Mouse (Mus musculus): ENCODE results near the gene Klf8. TPM values are rescaled to one million over a fixed set of nuclear protein-coding genes. Genes with fewer than 3 reads are reported as not detected.
A peak's percentile ranks its signal among the peaks of the same experiment; 100 is the strongest.

The Klf8 gene
- polyA plus RNA-seq, 1 experiment from 2014 or later: 1.2 TPM

GRCm38 (mm10) chrX:153359331-153360215, 122.3 kb downstream of the Klf8 start:
- peak; percentile 35 for DNase-seq (ENCODE audit: low spot score)
- Histone ChIP-seq H3K4me3 (peak overlapping the region; percentile 59), H3K36me3 (no peaks in the 10 kb centered on the region), H3K27ac (replicated peaks) (peak overlapping the region; percentile 49; the same call in 1 of the 2 replicates), H3K27me3 (ENCODE audit: low read depth, poor library complexity, severe bottlenecking) (peaks cover 50% of the 10 kb centered on the region), H3K4me1 (peaks cover 11% of the 10 kb centered on the region), H3K9me3 (replicated peaks) (no peaks in the 10 kb centered on the region)
- 16% methylated on average over 42 of the region's 43 CpGs for WGBS

GRCm38 (mm10) chrX:153360216-153360590, 122.9 kb downstream of the Klf8 start:
- peak; percentile 32 for DNase-seq (ENCODE audit: low spot score)
- peak overlapping the region; percentile 59 for H3K4me3 ChIP-seq
- H3K27ac ChIP-seq (replicated peaks): peak overlapping the region; percentile 49; the same call in 1 of the 2 replicates
- H3K4me1 ChIP-seq: peaks cover 11% of the 10 kb centered on the region
- H3K36me3 ChIP-seq: no peaks in the 10 kb centered on the region
- H3K27me3 ChIP-seq (ENCODE audit: low read depth, poor library complexity, severe bottlenecking): peaks cover 50% of the 10 kb centered on the region
- H3K9me3 ChIP-seq (replicated peaks): no peaks in the 10 kb centered on the region
- 18% methylated on average over 15 of the region's 15 CpGs for WGBS

- Histone ChIP-seq H3K4me1 (peaks cover 11% of the 10 kb centered on the region), H3K36me3 (no peaks in the 10 kb centered on the region), H3K27me3 (ENCODE audit: low read depth, poor library complexity, severe bottlenecking) (peaks cover 50% of the 10 kb centered on the region), H3K4me3 (peak overlapping the region; percentile 59), H3K9me3 (replicated peaks) (no peaks in the 10 kb centered on the region), H3K27ac (replicated peaks) (no peak overlapping the region)
- no peak for DNase-seq (ENCODE audit: low spot score)
- 27% methylated on average over 9 of the region's 9 CpGs for WGBS
These were observed 123.5 kb downstream of the Klf8 start for GRCm38 (mm10) chrX:153360666-153361269.

- Histone ChIP-seq H3K27me3 (ENCODE audit: low read depth, poor library complexity, severe bottlenecking) (0 out of 2 replicates have a peak, but pooled peaks cover 2% of the 10 kb centered on the region), H3K9me3 (replicated peaks) (no peaks in the 10 kb centered on the region), H3K36me3 (no peaks in the 10 kb centered on the region), H3K4me3 (no peak overlapping the region), H3K4me1 (no peaks in the 10 kb centered on the region), H3K27ac (replicated peaks) (no peak overlapping the region)
- 42% methylated on average over 5 of the region's 5 CpGs for WGBS
- DNase-seq (ENCODE audit: low spot score): peak; percentile 15
These were observed 129.5 kb downstream of the Klf8 start for GRCm38 (mm10) chrX:153366754-153367153.

GRCm38 (mm10) chrX:153369780-153370179, 132.5 kb downstream of the Klf8 start:
- 33% methylated on average over 8 of the region's 8 CpGs for WGBS
- no peaks in the 10 kb centered on the region for H3K4me1 ChIP-seq
- DNase-seq (ENCODE audit: low spot score): no peak
- no peak overlapping the region for H3K4me3 ChIP-seq
- H3K27me3 ChIP-seq (ENCODE audit: low read depth, poor library complexity, severe bottlenecking): no peaks in the 10 kb centered on the region
- no peak overlapping the region for H3K27ac ChIP-seq (replicated peaks)
- no peaks in the 10 kb centered on the region for H3K36me3 ChIP-seq
- no peaks in the 10 kb centered on the region for H3K9me3 ChIP-seq (replicated peaks)

- 40% methylated on average over 3 of the region's 3 CpGs for WGBS
These were observed 137.8 kb downstream of the Klf8 start for GRCm38 (mm10) chrX:153375105-153375504.

GRCm38 (mm10) chrX:153381753-153382152, 144.5 kb downstream of the Klf8 start:
- H3K4me3 ChIP-seq: no peak overlapping the region
- DNase-seq (ENCODE audit: low spot score): no peak
- H3K27ac ChIP-seq (replicated peaks): no peak overlapping the region
- WGBS: 85% methylated on average over 3 of the region's 3 CpGs
- no peaks in the 10 kb centered on the region for H3K36me3 ChIP-seq
- no peaks in the 10 kb centered on the region for H3K9me3 ChIP-seq (replicated peaks)
- peaks cover 4% of the 10 kb centered on the region; the same call in 1 of the 2 replicates for H3K4me1 ChIP-seq
- H3K27me3 ChIP-seq (ENCODE audit: low read depth, poor library complexity, severe bottlenecking): peaks cover 15% of the 10 kb centered on the region; the same call in 1 of the 2 replicates

More at GRCm38 (mm10) chrX:153375105-153375504, 137.8 kb downstream of the Klf8 start:
- no peaks in the 10 kb centered on the region for H3K27me3 ChIP-seq (ENCODE audit: low read depth, poor library complexity, severe bottlenecking)
- H3K4me3 ChIP-seq: no peak overlapping the region
- no peak overlapping the region for H3K27ac ChIP-seq (replicated peaks)
- no peak for DNase-seq (ENCODE audit: low spot score)
- H3K9me3 ChIP-seq (replicated peaks): no peaks in the 10 kb centered on the region
- no peaks in the 10 kb centered on the region for H3K36me3 ChIP-seq
- peaks cover 14% of the 10 kb centered on the region; the same call in 1 of the 2 replicates for H3K4me1 ChIP-seq

DNA sequence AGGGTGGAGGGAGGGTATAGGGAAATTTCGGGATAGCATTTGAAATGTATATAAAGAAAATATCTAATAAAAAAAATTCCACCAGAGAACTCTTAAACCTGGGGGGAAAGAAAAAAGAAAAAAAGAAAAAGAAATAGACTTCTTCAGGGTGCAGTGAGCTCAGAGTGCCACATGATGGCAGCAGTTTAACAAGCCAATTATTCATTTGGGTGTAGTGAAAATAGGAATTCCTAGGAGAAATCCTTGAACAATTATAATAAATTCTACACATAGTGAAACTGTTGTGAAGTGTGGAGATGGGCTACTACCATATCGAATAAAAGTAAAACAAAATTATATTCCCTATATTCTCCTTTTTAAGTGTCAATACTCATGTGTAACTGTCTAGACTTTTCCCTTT, 152.0 kb downstream of the Klf8 start:
- 49% methylated on average over 2 of the region's 2 CpGs for WGBS
- no peaks in the 10 kb centered on the region for H3K36me3 ChIP-seq
- no peak for DNase-seq (ENCODE audit: low spot score)
- no peaks in the 10 kb centered on the region for H3K9me3 ChIP-seq (replicated peaks)
- H3K27me3 ChIP-seq (ENCODE audit: low read depth, poor library complexity, severe bottlenecking): peaks cover 9% of the 10 kb centered on the region; the same call in 1 of the 2 replicates
- H3K4me3 ChIP-seq: no peak overlapping the region
- no peak overlapping the region for H3K27ac ChIP-seq (replicated peaks)
- no peaks in the 10 kb centered on the region for H3K4me1 ChIP-seq

DNA sequence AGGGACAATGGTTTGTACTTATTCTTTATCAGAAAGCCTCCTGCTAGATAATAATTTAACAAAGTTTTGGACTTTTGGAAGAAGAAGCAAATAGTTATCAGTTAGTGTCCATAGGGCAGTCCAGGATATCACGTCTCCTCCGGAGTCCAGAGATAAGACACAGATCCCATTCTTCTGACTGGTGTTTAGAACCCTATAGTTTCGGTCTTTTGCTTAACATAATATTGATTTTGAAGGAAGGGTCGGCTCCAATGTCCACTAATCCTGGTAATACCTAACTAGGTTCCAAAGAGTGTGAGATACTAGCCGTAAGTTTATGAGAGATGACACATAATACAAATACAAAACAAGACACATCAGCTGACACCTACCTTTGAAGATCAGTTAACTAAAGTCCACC, 179.8 kb downstream of the Klf8 start:
- DNase-seq (ENCODE audit: low spot score): no peak
- 93% methylated on average over 5 of the region's 5 CpGs for whole genome bisulfite sequencing
- no peaks in the 10 kb centered on the region for H3K36me3 ChIP-seq
- peaks cover 38% of the 10 kb centered on the region for H3K27me3 ChIP-seq (ENCODE audit: low read depth, poor library complexity, severe bottlenecking)
- H3K27ac ChIP-seq (replicated peaks): no peak overlapping the region
- no peak overlapping the region for H3K4me3 ChIP-seq
- H3K9me3 ChIP-seq (replicated peaks): no peaks in the 10 kb centered on the region
- H3K4me1 ChIP-seq: no peaks in the 10 kb centered on the region

DNA sequence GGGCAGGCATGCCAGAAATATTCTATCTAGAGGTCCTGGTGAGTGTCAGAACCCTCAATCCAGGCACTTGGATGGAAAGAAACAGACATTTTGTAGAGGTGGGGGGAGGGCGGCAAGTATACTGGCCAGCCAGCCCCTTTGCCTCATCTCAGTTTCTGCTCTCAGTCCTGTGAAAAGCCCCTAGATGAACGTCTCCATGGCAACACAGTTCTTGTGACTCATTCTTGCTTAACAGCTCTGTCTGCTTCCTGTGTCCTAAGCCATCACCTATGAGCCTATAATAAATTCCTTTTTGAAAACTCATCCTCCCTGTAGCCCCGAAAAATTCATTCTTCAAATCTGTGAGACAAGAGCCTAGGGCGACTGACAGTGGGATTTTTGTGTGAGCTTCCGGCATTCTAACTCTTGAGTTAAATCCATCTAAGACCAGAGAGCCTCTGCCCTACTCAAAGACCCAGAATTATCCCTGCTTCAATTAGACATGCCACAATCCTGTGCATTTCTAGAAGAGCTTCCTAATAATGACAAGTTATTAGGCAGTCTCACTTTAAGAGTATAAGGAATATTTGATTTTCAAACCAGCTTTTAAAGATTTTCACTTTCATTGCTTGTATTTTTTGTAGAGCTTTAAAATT, 196.5 kb downstream of the Klf8 start:
- Histone ChIP-seq H3K27ac (replicated peaks) (peak overlapping the region; percentile 84), H3K4me3 (no peak overlapping the region), H3K4me1 (peaks cover 19% of the 10 kb centered on the region), H3K27me3 (ENCODE audit: low read depth, poor library complexity, severe bottlenecking) (peaks cover 19% of the 10 kb centered on the region), H3K9me3 (replicated peaks) (no peaks in the 10 kb centered on the region), H3K36me3 (no peaks in the 10 kb centered on the region)
- 29% methylated on average over 5 of the region's 5 CpGs for WGBS
- peak; percentile 55 for DNase-seq (ENCODE audit: low spot score)

- Histone ChIP-seq H3K36me3 (no peaks in the 10 kb centered on the region), H3K27ac (replicated peaks) (no peak overlapping the region), H3K27me3 (ENCODE audit: low read depth, poor library complexity, severe bottlenecking) (peaks cover 15% of the 10 kb centered on the region), H3K4me1 (peaks cover 1% of the 10 kb centered on the region), H3K9me3 (replicated peaks) (no peaks in the 10 kb centered on the region), H3K4me3 (no peak overlapping the region)
- no peak for DNase-seq (ENCODE audit: low spot score)
These were observed 202.3 kb downstream of the Klf8 start for GRCm38 (mm10) chrX:153439573-153439972.

- no peaks in the 10 kb centered on the region for H3K4me1 ChIP-seq
- H3K36me3 ChIP-seq: no peaks in the 10 kb centered on the region
- H3K27ac ChIP-seq (replicated peaks): no peak overlapping the region
- H3K9me3 ChIP-seq (replicated peaks): no peaks in the 10 kb centered on the region
- no peak overlapping the region for H3K4me3 ChIP-seq
- peaks cover 15% of the 10 kb centered on the region for H3K27me3 ChIP-seq (ENCODE audit: low read depth, poor library complexity, severe bottlenecking)
- no peak for DNase-seq (ENCODE audit: low spot score)
- 85% methylated on average over 3 of the region's 3 CpGs for WGBS
These were observed 202.8 kb downstream of the Klf8 start for GRCm38 (mm10) chrX:153440018-153440417.

Data from midbrain, embryonic 10.5 days (tissue).